8 mouse cellular contexts compared by ENCODE assay signal in genomic region chr6:53067446-53067988, GRCm38 (mm10).
DNase-seq lines count a peak whose midpoint lies in the region.

No protein-coding gene starts in this region.

- DNase-seq in spleen, adult 18-20 months, result peak; percentile 8 to 25
- DNase-seq in spleen, postnatal 4 days (ENCODE audit: low spot score in 2 of 2), result no peak
- DNase-seq in cerebellum, adult 18-20 months, result peak; percentile 36 to 53
- DNase-seq in frontal cortex, postnatal 36 days (ENCODE audit: low spot score in 2 of 2), result peak; percentile 29 to 30
- DNase-seq in kidney, postnatal 4 days, result peak; percentile 14 to 25
- peak; percentile 6 for DNase-seq in lung, postnatal 10 days
- DNase-seq in right cerebral cortex, postnatal 14 days, result peak; percentile 21
- no peak for DNase-seq in natural killer cell, adult 2 months (ENCODE audit: low spot score in 2 of 2)

Comparison
In these comparisons a context has a peak if more than half of its experiments do, and no peak if none do; other contexts are left out.
1. DNase-seq: peak in spleen, adult 18-20 months (2 of 2), cerebellum, adult 18-20 months (2 of 2), frontal cortex, postnatal 36 days (2 of 2), kidney, postnatal 4 days (2 of 2), lung, postnatal 10 days (single experiment) and right cerebral cortex, postnatal 14 days (single experiment); none in spleen, postnatal 4 days (0 of 2) and natural killer cell, adult 2 months (0 of 2).